Mouse (Mus musculus) MEL (cell line): ENCODE results near the gene Fastkd5.
A peak's percentile ranks its signal among the peaks of the same experiment; 100 is the strongest.

Source experiments
- CHD2 ChIP-seq: IDR thresholded peaks from 2 replicates; pipeline ENCODE4 v1.6.1; 2011; ENCODE audit warnings: low read length, improper control_type of control experiment
- CTCF ChIP-seq, 3 experiments: IDR thresholded peaks in 2 of 3; conservative IDR thresholded peaks in 1 of 3; 2 replicates each; pipeline ENCODE4 v1.5.1; 2011 to 2012; ENCODE audit warnings: low read length in 3 of 3, low read depth in 2 of 3, mild to moderate bottlenecking in 2 of 3, improper control_type of control experiment in 1 of 3, inconsistent platforms in 1 of 3, mixed read lengths in 1 of 3, moderate library complexity in 1 of 3; ENCODE audit not compliant: control insufficient read depth in 1 of 3, insufficient read depth in 1 of 3, poor library complexity in 1 of 3, severe bottlenecking in 1 of 3
- EP300 ChIP-seq, 2 experiments: IDR thresholded peaks; 2 replicates each; pipeline ENCODE4 v1.6.1; 2011; ENCODE audit warnings: improper control_type of control experiment in 2 of 2, low read length in 2 of 2, low read depth in 1 of 2, mild to moderate bottlenecking in 1 of 2
- MYC ChIP-seq: IDR thresholded peaks from 2 replicates; pipeline ENCODE4 v1.6.1; 2011; ENCODE audit warnings: low read depth, mild to moderate bottlenecking, low read length, improper control_type of control experiment, moderate library complexity
- POLR2A ChIP-seq, 2 experiments: IDR thresholded peaks; 2 replicates each; pipeline ENCODE4 v1.6.1; 2011 to 2012; ENCODE audit warnings: low read length in 2 of 2, mild to moderate bottlenecking in 2 of 2, control low read depth in 1 of 2, improper control_type of control experiment in 1 of 2, low read depth in 1 of 2, moderate library complexity in 1 of 2; ENCODE audit not compliant: control insufficient read depth in 1 of 2, insufficient read depth in 1 of 2, poor library complexity in 1 of 2
- TAL1 ChIP-seq: IDR thresholded peaks from 2 replicates; pipeline ENCODE4 v1.6.1; 2012; ENCODE audit warnings: mild to moderate bottlenecking, inconsistent platforms, low read length, moderate library complexity, mixed read lengths

DNA sequence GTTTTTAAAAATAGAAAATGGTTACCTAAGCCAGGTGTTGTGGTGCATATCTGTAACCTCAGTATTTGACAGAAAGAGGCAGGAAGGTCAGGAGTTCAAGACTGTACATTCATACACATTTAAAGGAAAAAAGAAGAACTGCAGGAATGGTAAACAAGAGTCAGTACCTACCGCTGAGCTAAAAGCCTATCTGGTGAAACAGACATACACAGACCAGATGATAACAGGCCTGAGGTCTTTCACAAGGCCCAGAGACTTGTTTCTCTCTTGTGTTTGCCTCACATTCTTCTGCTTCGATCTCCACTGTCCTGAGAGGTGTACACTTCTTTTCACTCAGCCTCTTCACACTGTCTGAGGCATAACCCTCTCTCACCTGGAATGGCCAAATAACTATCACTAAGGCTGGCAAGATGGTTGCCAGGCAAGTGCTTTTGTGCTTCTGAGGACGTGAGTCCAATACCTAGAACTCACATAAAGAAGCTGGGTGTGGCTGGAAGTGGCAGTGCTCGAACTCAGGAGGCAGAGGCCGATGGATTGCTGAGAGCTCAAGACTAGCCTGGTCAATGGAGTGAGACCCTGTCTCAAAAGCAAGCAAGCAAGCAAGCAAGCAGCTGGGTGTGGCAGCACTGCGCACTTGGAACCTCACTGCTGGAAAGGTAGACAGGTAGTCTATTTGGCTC, 26.0 kb upstream of the Fastkd5 start:
- TF ChIP-seq CTCF (IDR thresholded peaks at IDR 0.05 in 2 of 3, conservative IDR thresholded peaks at IDR 0.05 in 1 of 3; ENCODE audit: control insufficient read depth in 1 of 3, insufficient read depth in 1 of 3, low read depth in 2 of 3, low read length in 3 of 3, poor library complexity in 1 of 3, severe bottlenecking in 1 of 3) = no peak
- peak; percentile 90 to 92 for TF ChIP-seq EP300 (IDR thresholded peaks at IDR 0.05; ENCODE audit: low read depth in 1 of 2, low read length in 2 of 2)
- no peak for TF ChIP-seq POLR2A (IDR thresholded peaks at IDR 0.05; ENCODE audit: control insufficient read depth in 1 of 2, insufficient read depth in 1 of 2, low read depth in 1 of 2, low read length in 2 of 2, poor library complexity in 1 of 2)
- peak; percentile 90 for TF ChIP-seq TAL1
- no peak for TF ChIP-seq CHD2
- no peak for TF ChIP-seq MYC
